Mouse (Mus musculus): ENCODE measurements around the gene Insr. TPM values are rescaled to one million over a fixed set of nuclear protein-coding genes. Genes with fewer than 3 reads are reported as not detected.

Insr gene
- total and polyA plus RNA-seq, 2 experiments from 2014 or later = 51.4 to 125 TPM

DNA sequence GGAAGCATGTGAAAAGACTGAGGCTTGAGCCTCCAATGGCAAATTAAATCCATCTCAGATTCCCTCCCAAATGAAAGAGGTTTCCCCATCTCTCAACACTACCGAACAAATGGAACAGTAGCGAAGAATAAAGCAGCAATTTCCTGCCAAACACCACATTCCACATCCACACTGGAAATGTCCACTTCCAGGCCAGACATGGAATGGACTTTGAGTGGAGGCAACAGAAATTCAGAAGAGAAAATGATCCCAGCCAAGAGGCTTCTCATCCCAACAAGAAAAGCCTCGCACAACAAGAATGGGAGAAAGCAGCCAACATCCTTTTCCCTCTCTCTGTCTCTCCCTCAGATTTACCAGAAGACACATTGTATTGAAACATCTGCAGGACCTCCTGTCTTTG, 39.8 kb downstream of the Insr start:
- WGBS = 67% methylated on average over 3 of the region's 3 CpGs
- ATAC-seq (ENCODE audit: insufficient read depth, low read depth) = no peak
- no peaks in the 10 kb centered on the region for H3K27me3 ChIP-seq (ENCODE audit: control insufficient read depth, insufficient read depth, low read length)
- peaks cover 48% of the 10 kb centered on the region for H3K4me1 ChIP-seq (ENCODE audit: control insufficient read depth, insufficient read depth)
- 0 out of 2 replicates have a peak, but pooled peaks cover 3% of the 10 kb centered on the region for H3K36me3 ChIP-seq (replicated peaks; ENCODE audit: control insufficient read depth, insufficient read depth, low read length)
- H3K4me3 ChIP-seq (ENCODE audit: low read depth, low read length) = no peak overlapping the region
- H3K9me3 ChIP-seq (replicated peaks; ENCODE audit: control insufficient read depth, low read length) = no peaks in the 10 kb centered on the region
- H3K27ac ChIP-seq (ENCODE audit: low read depth) = peak overlapping the region; percentile 36
- no peak overlapping the region for H3K4me2 ChIP-seq (ENCODE audit: low read depth, low read length)
- no peak for DNase-seq (ENCODE audit: low spot score)
- no peak for TF ChIP-seq CTCF (IDR thresholded peaks at IDR 0.05; ENCODE audit: low read depth)
- TF ChIP-seq EP300 (IDR thresholded peaks at IDR 0.05; ENCODE audit: low read depth) = no peak
- no peak overlapping the region for H3K9ac ChIP-seq (replicated peaks; ENCODE audit: low read depth, low read length)

DNA sequence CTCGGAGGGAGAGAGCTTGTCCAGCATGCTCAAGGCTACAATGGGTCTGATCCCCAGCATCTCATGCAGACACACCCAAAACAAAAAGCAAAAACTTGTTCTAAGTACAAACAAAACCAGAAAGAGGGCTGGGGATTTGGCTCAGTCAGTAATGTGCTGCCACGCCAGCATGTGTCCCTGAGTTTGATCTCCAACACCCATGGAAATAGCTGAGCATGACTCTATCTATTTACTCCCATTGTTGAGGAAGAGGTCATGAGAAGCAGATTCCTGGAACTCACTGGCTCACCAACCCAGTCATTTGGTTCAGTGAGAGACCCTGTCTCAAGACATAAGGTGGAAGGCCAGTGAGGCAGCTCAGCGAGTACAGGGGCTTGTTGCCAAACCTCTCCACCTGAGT, 40.6 kb downstream of the Insr start:
- TF ChIP-seq EP300 (IDR thresholded peaks at IDR 0.05; ENCODE audit: low read depth) = no peak
- no peak for TF ChIP-seq CTCF (IDR thresholded peaks at IDR 0.05; ENCODE audit: low read depth)
- Histone ChIP-seq H3K4me3 (ENCODE audit: low read depth, low read length) (no peak overlapping the region), H3K4me1 (ENCODE audit: control insufficient read depth, insufficient read depth) (peaks cover 48% of the 10 kb centered on the region), H3K27ac (ENCODE audit: low read depth) (peak overlapping the region; percentile 91), H3K9ac (replicated peaks; ENCODE audit: low read depth, low read length) (no peak overlapping the region), H3K9me3 (replicated peaks; ENCODE audit: control insufficient read depth, low read length) (no peaks in the 10 kb centered on the region), H3K4me2 (ENCODE audit: low read depth, low read length) (no peak overlapping the region), H3K36me3 (replicated peaks; ENCODE audit: control insufficient read depth, insufficient read depth, low read length) (0 out of 2 replicates have a peak, but pooled peaks cover 3% of the 10 kb centered on the region), H3K27me3 (ENCODE audit: control insufficient read depth, insufficient read depth, low read length) (no peaks in the 10 kb centered on the region)
- ATAC-seq (ENCODE audit: insufficient read depth, low read depth) = no peak
- DNase-seq (ENCODE audit: low spot score) = no peak
- 71% methylated on average over 3 of the region's 3 CpGs for WGBS

DNA sequence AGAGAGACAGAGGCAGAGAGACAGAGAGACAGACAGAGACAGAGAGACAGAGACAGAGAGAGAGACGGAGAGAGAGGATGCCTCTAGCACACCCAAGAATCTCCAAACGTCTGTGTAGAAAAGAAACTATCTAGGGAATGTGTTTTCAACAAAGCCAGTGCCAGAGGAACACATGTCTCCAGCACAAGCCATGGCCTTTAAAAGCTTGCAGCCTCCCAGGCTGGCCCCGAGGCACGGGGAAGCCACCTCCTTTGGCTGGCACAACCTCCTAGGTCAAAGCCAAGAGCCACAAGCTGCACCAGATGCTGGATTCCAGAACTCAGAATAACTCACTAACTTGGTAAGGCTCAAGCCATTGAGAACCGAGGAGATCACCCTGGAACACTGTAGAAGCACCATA, 42.1 kb downstream of the Insr start:
- Histone ChIP-seq H3K36me3 (replicated peaks; ENCODE audit: control insufficient read depth, insufficient read depth, low read length) (0 out of 2 replicates have a peak, but pooled peaks cover 3% of the 10 kb centered on the region), H3K27ac (ENCODE audit: low read depth) (peak overlapping the region; percentile 91), H3K9me3 (replicated peaks; ENCODE audit: control insufficient read depth, low read length) (no peaks in the 10 kb centered on the region), H3K4me1 (ENCODE audit: control insufficient read depth, insufficient read depth) (peaks cover 48% of the 10 kb centered on the region), H3K4me3 (ENCODE audit: low read depth, low read length) (no peak overlapping the region), H3K9ac (replicated peaks; ENCODE audit: low read depth, low read length) (0 out of 2 replicates have a peak overlapping the region, but pooled peaks have one; percentile 2), H3K4me2 (ENCODE audit: low read depth, low read length) (0 out of 2 replicates have a peak overlapping the region, but pooled peaks have one; percentile 11), H3K27me3 (ENCODE audit: control insufficient read depth, insufficient read depth, low read length) (no peaks in the 10 kb centered on the region)
- DNase-seq (ENCODE audit: low spot score) = peak; percentile 71
- WGBS = 18% methylated on average over 5 of the region's 5 CpGs
- TF ChIP-seq EP300 (IDR thresholded peaks at IDR 0.05; ENCODE audit: low read depth) (peak; percentile 76), CTCF (IDR thresholded peaks at IDR 0.05; ENCODE audit: low read depth) (no peak)
- ATAC-seq (ENCODE audit: insufficient read depth, low read depth) = peak; percentile 91

DNA sequence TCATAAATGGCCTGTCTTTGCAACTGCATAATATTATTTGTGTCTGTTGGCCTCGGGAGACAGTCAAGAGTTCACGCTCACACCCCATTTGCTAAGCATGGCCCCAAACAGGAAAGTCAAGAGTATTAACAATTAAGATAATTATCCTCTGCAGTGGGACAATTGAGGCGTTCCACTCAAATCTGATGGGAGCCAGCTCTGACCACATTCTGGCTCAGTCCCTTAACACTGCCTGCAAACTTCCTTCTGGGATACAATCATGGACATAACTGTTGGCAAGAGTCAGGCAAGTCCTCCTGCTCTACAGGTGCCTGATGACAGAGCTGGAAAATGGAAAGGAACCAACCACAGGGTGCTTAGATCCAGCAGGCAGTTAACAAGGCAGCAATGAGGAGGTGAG, 43.1 kb downstream of the Insr start:
- peak overlapping the region; percentile 91 for H3K27ac ChIP-seq (ENCODE audit: low read depth)
- ATAC-seq (ENCODE audit: insufficient read depth, low read depth) = no peak
- H3K27me3 ChIP-seq (ENCODE audit: control insufficient read depth, insufficient read depth, low read length) = no peaks in the 10 kb centered on the region
- no peak overlapping the region for H3K4me3 ChIP-seq (ENCODE audit: low read depth, low read length)
- no peak overlapping the region for H3K4me2 ChIP-seq (ENCODE audit: low read depth, low read length)
- H3K9me3 ChIP-seq (replicated peaks; ENCODE audit: control insufficient read depth, low read length) = no peaks in the 10 kb centered on the region
- H3K4me1 ChIP-seq (ENCODE audit: control insufficient read depth, insufficient read depth) = peaks cover 57% of the 10 kb centered on the region
- DNase-seq (ENCODE audit: low spot score) = no peak
- WGBS = 33% methylated on average over 3 of the region's 3 CpGs
- no peak overlapping the region for H3K9ac ChIP-seq (replicated peaks; ENCODE audit: low read depth, low read length)
- TF ChIP-seq EP300 (IDR thresholded peaks at IDR 0.05; ENCODE audit: low read depth) (no peak), CTCF (IDR thresholded peaks at IDR 0.05; ENCODE audit: low read depth) (no peak)
- no peaks in the 10 kb centered on the region for H3K36me3 ChIP-seq (replicated peaks; ENCODE audit: control insufficient read depth, insufficient read depth, low read length)

DNA sequence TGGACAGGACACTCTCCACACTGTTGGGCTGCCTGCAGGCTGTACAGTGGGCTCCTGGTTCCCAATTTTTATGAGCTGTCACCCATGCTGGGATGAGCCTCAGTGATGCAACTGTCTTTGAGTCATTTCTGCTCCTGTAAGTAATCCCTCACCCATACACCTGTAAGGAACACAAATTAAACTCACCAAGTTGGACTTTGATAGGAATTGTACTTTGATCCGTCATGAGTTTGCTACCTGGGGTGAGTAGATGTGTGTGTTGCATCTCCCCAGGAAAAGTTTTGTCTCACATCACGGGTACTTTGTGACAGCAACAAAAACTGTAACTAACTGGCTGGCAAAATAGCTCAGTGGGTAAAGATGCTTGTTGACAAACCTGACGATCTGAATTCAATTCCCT, 44.8 kb downstream of the Insr start:
- Histone ChIP-seq H3K4me1 (ENCODE audit: control insufficient read depth, insufficient read depth) (peaks cover 66% of the 10 kb centered on the region), H3K27ac (ENCODE audit: low read depth) (no peak overlapping the region), H3K4me2 (ENCODE audit: low read depth, low read length) (no peak overlapping the region), H3K36me3 (replicated peaks; ENCODE audit: control insufficient read depth, insufficient read depth, low read length) (no peaks in the 10 kb centered on the region), H3K27me3 (ENCODE audit: control insufficient read depth, insufficient read depth, low read length) (no peaks in the 10 kb centered on the region), H3K9ac (replicated peaks; ENCODE audit: low read depth, low read length) (no peak overlapping the region), H3K4me3 (ENCODE audit: low read depth, low read length) (no peak overlapping the region), H3K9me3 (replicated peaks; ENCODE audit: control insufficient read depth, low read length) (no peaks in the 10 kb centered on the region)
- WGBS = 87% methylated on average over 3 of the region's 3 CpGs
- TF ChIP-seq CTCF (IDR thresholded peaks at IDR 0.05; ENCODE audit: low read depth) = no peak
- no peak for TF ChIP-seq EP300 (IDR thresholded peaks at IDR 0.05; ENCODE audit: low read depth)
- ATAC-seq (ENCODE audit: insufficient read depth, low read depth) (no peak), DNase-seq (ENCODE audit: low spot score) (no peak)

DNA sequence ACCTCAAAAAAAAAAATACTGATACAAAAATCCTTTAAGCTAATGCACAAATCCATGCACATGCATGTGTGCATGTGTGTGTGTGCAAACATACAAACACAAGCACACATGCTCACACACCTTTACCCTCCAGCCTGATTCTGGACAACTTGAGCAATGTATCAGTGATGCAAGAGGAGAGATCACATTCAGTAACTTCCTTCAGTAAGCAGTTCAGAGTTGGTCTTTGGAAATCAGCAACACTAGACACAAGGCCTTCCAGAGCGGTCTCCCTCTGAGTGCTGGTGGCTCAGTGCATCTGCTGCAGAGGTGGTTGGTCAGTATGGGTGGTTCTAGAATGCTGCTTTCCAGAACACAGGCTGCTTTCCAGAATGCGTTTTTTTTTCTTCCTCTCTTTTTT, 46.8 kb downstream of the Insr start:
- ATAC-seq (ENCODE audit: insufficient read depth, low read depth) (no peak), DNase-seq (ENCODE audit: low spot score) (no peak)
- H3K27ac ChIP-seq (ENCODE audit: low read depth) = no peak overlapping the region
- H3K4me2 ChIP-seq (ENCODE audit: low read depth, low read length) = no peak overlapping the region
- no peak overlapping the region for H3K4me3 ChIP-seq (ENCODE audit: low read depth, low read length)
- TF ChIP-seq CTCF (IDR thresholded peaks at IDR 0.05; ENCODE audit: low read depth) (no peak), EP300 (IDR thresholded peaks at IDR 0.05; ENCODE audit: low read depth) (no peak)
- H3K27me3 ChIP-seq (ENCODE audit: control insufficient read depth, insufficient read depth, low read length) = no peaks in the 10 kb centered on the region
- H3K9ac ChIP-seq (replicated peaks; ENCODE audit: low read depth, low read length) = no peak overlapping the region
- 84% methylated on average over 2 of the region's 2 CpGs for WGBS
- H3K9me3 ChIP-seq (replicated peaks; ENCODE audit: control insufficient read depth, low read length) = no peaks in the 10 kb centered on the region
- H3K36me3 ChIP-seq (replicated peaks; ENCODE audit: control insufficient read depth, insufficient read depth, low read length) = no peaks in the 10 kb centered on the region
- peaks cover 52% of the 10 kb centered on the region for H3K4me1 ChIP-seq (ENCODE audit: control insufficient read depth, insufficient read depth)
